Comparison of ENCODE assay signal across 8 mouse cellular contexts in genomic region chr5:66747761-66748430, GRCm38 (mm10). TPM values are rescaled to one million over a fixed set of nuclear protein-coding genes. Genes with fewer than 3 reads are reported as not detected.
DNase-seq lines count a peak whose midpoint lies in the region; ATAC-seq lines count a peak whose summit lies in the region.
"Had no signal": no experiment of that assay in that cellular context is flagged by ENCODE, and none has a peak within 500 bp of the region (broad histone marks: within the 10 kb centered on the region; RNA-seq: fewer than 3 reads in every experiment).

No protein-coding gene starts in this region.

- H3K9me3 ChIP-seq in forebrain, embryonic 11.5 days (ENCODE audit: control insufficient read depth, low read length) = no peaks in the 10 kb centered on the region
- H3K9me3 ChIP-seq in hindbrain, embryonic 12.5 days (replicated peaks) = no peaks in the 10 kb centered on the region
- H3K9me3 ChIP-seq in midbrain, embryonic 13.5 days = no peaks in the 10 kb centered on the region

- DNase-seq in embryo, embryonic 9.5 days (ENCODE audit: extremely low spot score) = peak; percentile 35
- peak; percentile 52 for DNase-seq in forebrain, embryonic 11.5 days (ENCODE audit: low spot score)
- no peak for DNase-seq in adrenal gland, adult 2 months
- DNase-seq in right cerebral cortex, postnatal 14 days = no peak
- no peak for DNase-seq in cerebellum, adult 11-12 months
- DNase-seq: right cerebral cortex, postnatal 25 days had no signal

- 6% methylated on average over 10 of the region's 10 CpGs for WGBS in forebrain, embryonic 11.5 days
- 11% methylated on average over 10 of the region's 10 CpGs for WGBS in hindbrain, embryonic 12.5 days
- WGBS in midbrain, embryonic 13.5 days = 4% methylated on average over 10 of the region's 10 CpGs

- H3K4me1 ChIP-seq in forebrain, embryonic 11.5 days (replicated peaks; ENCODE audit: control insufficient read depth, insufficient read depth, low read length) = peaks cover 18% of the 10 kb centered on the region; the same call in 1 of the 2 replicates
- H3K4me1 ChIP-seq in hindbrain, embryonic 12.5 days = peaks cover 31% of the 10 kb centered on the region
- H3K4me1 ChIP-seq in midbrain, embryonic 13.5 days (replicated peaks) = peaks cover 49% of the 10 kb centered on the region

- peaks cover 9% of the 10 kb centered on the region; the same call in 1 of the 2 replicates for H3K27me3 ChIP-seq in forebrain, embryonic 11.5 days (ENCODE audit: control insufficient read depth, insufficient read depth, low read length)
- H3K27me3 ChIP-seq in hindbrain, embryonic 12.5 days = no peaks in the 10 kb centered on the region
- no peaks in the 10 kb centered on the region for H3K27me3 ChIP-seq in midbrain, embryonic 13.5 days

- H3K4me2 ChIP-seq in forebrain, embryonic 11.5 days (ENCODE audit: low read depth, low read length, severe bottlenecking) = 0 out of 2 replicates have a peak overlapping the region, but pooled peaks have one; percentile 15
- H3K4me2 ChIP-seq in hindbrain, embryonic 12.5 days (replicated peaks) = peak overlapping the region; percentile 90
- H3K4me2 ChIP-seq in midbrain, embryonic 13.5 days (replicated peaks) = peak overlapping the region; percentile 91

- no peak overlapping the region for H3K4me3 ChIP-seq in forebrain, embryonic 11.5 days (ENCODE audit: low read depth, low read length)
- peak overlapping the region; percentile 14 for H3K4me3 ChIP-seq in hindbrain, embryonic 12.5 days
- H3K4me3 ChIP-seq in midbrain, embryonic 13.5 days (replicated peaks) = peak overlapping the region; percentile 78

- no peak overlapping the region for H3K27ac ChIP-seq in forebrain, embryonic 11.5 days (ENCODE audit: low read depth, low read length)
- peak overlapping the region; percentile 36 for H3K27ac ChIP-seq in hindbrain, embryonic 12.5 days
- H3K27ac ChIP-seq in midbrain, embryonic 13.5 days = peak overlapping the region; percentile 37

- no peak overlapping the region; the same call in 1 of the 2 replicates for H3K9ac ChIP-seq in forebrain, embryonic 11.5 days (ENCODE audit: low read length)
- H3K9ac ChIP-seq in hindbrain, embryonic 12.5 days = no peak overlapping the region
- H3K9ac ChIP-seq in midbrain, embryonic 13.5 days (replicated peaks) = peak overlapping the region; percentile 49

- no peaks in the 10 kb centered on the region for H3K36me3 ChIP-seq in forebrain, embryonic 11.5 days (ENCODE audit: control insufficient read depth, insufficient read depth, low read length)
- no peaks in the 10 kb centered on the region for H3K36me3 ChIP-seq in hindbrain, embryonic 12.5 days
- H3K36me3 ChIP-seq in midbrain, embryonic 13.5 days = no peaks in the 10 kb centered on the region

- no peak for ATAC-seq in forebrain, embryonic 11.5 days (replicated peaks; ENCODE audit: low FRiP score)
- ATAC-seq in hindbrain, embryonic 12.5 days (ENCODE audit: low FRiP score) = peak; percentile 24; the same call in 1 of the 2 replicates
- ATAC-seq in midbrain, embryonic 13.5 days = no peak

RNA-seq across cellular contexts. Expression of gene Limch1, which starts 2.3 kb away (rescaled TPM):
- polyA plus RNA-seq in forebrain, embryonic 11.5 days (2014; fragmentation: Nextera tagmentation; extraction: Ambion mirVana) = 39.2 and 41.7 TPM in 2 replicates
- polyA plus RNA-seq in hindbrain, embryonic 12.5 days (2016; fragmentation: Nextera tagmentation; extraction: Ambion mirVana) = 64.0 and 64.9 TPM in 2 replicates
- 37.4 and 41.9 TPM in 2 replicates for polyA plus RNA-seq in midbrain, embryonic 13.5 days (2015; fragmentation: Nextera tagmentation; extraction: Ambion mirVana)
- total RNA-seq in adrenal gland, adult 2 months (2021) = 10 to 100 TPM; 69.3 to 93.7 TPM
- polyA plus RNA-seq in adrenal gland, adult 2 months (2012; rRNA removed) = 9.8 and 10.1 TPM in 2 replicates

Comparison
In these comparisons a context has a peak if more than half of its experiments do, and no peak if none do; other contexts are left out.
1. DNase-seq: peak in embryo, embryonic 9.5 days (single experiment) and forebrain, embryonic 11.5 days (single experiment); none in adrenal gland, adult 2 months (single experiment), right cerebral cortex, postnatal 14 days (single experiment) and cerebellum, adult 11-12 months (single experiment).
2. H3K4me2 ChIP-seq: peak in every context shown above with its lines; median percentile 91 in midbrain, embryonic 13.5 days; 90 in hindbrain, embryonic 12.5 days; 15 in forebrain, embryonic 11.5 days.